Mouse (Mus musculus): ENCODE measurements at regions not wholly inside any gene's neighbourhood (a gene's known extent, or its start where the extent isn't known, plus 50 kb on each side); places are given as distances from the start of the nearest gene placed in this dataset.

- Histone ChIP-seq H3K4me3 (ENCODE audit: insufficient read depth in 1 of 2, low read depth in 1 of 2, low read length in 2 of 2, poor library complexity in 1 of 2, severe bottlenecking in 1 of 2) (no peak overlapping the region), H3K9me3 (ENCODE audit: control insufficient read depth, insufficient read depth, low read depth, low read length) (no peaks in the 10 kb centered on the region), H3K4me1 (ENCODE audit: control insufficient read depth in 2 of 2, insufficient read depth in 2 of 2, low read length in 2 of 2, poor library complexity in 1 of 2) (no peaks in the 10 kb centered on the region), H3K36me3 (ENCODE audit: control insufficient read depth, insufficient read depth, low read length, poor library complexity, severe bottlenecking) (no peaks in the 10 kb centered on the region), H3K27ac (ENCODE audit: insufficient read depth, low read depth, low read length, poor library complexity, severe bottlenecking) (no peak overlapping the region), H3K9ac (ENCODE audit: insufficient read depth, low read depth, low read length, poor library complexity, severe bottlenecking) (no peak overlapping the region)
- in situ Hi-C loops (cut with MboI; ENCODE audit: low sequenced_read_pairs in 2 of 2, unreplicated experiment in 2 of 2) = no loop called here
- no peak for DNase-seq (ENCODE audit: low read depth, low spot score)
- TF ChIP-seq MAFK (IDR thresholded peaks at IDR 0.05; ENCODE audit: insufficient read depth, low read depth, low read length) (no peak), HCFC1 (IDR thresholded peaks at IDR 0.05; ENCODE audit: borderline replicate concordance, insufficient read depth, low read length) (no peak), ZC3H11A (IDR thresholded peaks at IDR 0.05; ENCODE audit: borderline replicate concordance, low read depth, low read length) (no peak), ZNF384 (IDR thresholded peaks at IDR 0.05; ENCODE audit: low read depth, low read length) (no peak), CHD2 (IDR thresholded peaks at IDR 0.05; ENCODE audit: low read depth, low read length) (no peak)
Measured at GRCm38 (mm10) chr16:86855891-86856290, 498.1 kb upstream of the N6amt1 start.

GRCm38 (mm10) chr16:86855312-86855711 is 498.7 kb upstream of the N6amt1 start:
- DNase-seq (ENCODE audit: low read depth, low spot score) = no peak
- Histone ChIP-seq H3K4me1 (ENCODE audit: control insufficient read depth in 2 of 2, insufficient read depth in 2 of 2, low read length in 2 of 2, poor library complexity in 1 of 2) (no peaks in the 10 kb centered on the region), H3K9me3 (ENCODE audit: control insufficient read depth, insufficient read depth, low read depth, low read length) (no peaks in the 10 kb centered on the region), H3K9ac (ENCODE audit: insufficient read depth, low read depth, low read length, poor library complexity, severe bottlenecking) (no peak overlapping the region), H3K27ac (ENCODE audit: insufficient read depth, low read depth, low read length, poor library complexity, severe bottlenecking) (no peak overlapping the region), H3K4me3 (ENCODE audit: insufficient read depth in 1 of 2, low read depth in 1 of 2, low read length in 2 of 2, poor library complexity in 1 of 2, severe bottlenecking in 1 of 2) (no peak overlapping the region), H3K36me3 (ENCODE audit: control insufficient read depth, insufficient read depth, low read length, poor library complexity, severe bottlenecking) (no peaks in the 10 kb centered on the region)
- in situ Hi-C loops (cut with MboI; ENCODE audit: low sequenced_read_pairs in 2 of 2, unreplicated experiment in 2 of 2) = no loop called here
- TF ChIP-seq CHD2 (IDR thresholded peaks at IDR 0.05; ENCODE audit: low read depth, low read length) (no peak), MAFK (IDR thresholded peaks at IDR 0.05; ENCODE audit: insufficient read depth, low read depth, low read length) (no peak), ZC3H11A (IDR thresholded peaks at IDR 0.05; ENCODE audit: borderline replicate concordance, low read depth, low read length) (no peak), ZNF384 (IDR thresholded peaks at IDR 0.05; ENCODE audit: low read depth, low read length) (no peak), HCFC1 (IDR thresholded peaks at IDR 0.05; ENCODE audit: borderline replicate concordance, insufficient read depth, low read length) (no peak)

GRCm38 (mm10) chr16:86853398-86853797 is 500.6 kb upstream of the N6amt1 start:
- no peaks in the 10 kb centered on the region for H3K4me1 ChIP-seq (ENCODE audit: control insufficient read depth in 2 of 2, insufficient read depth in 2 of 2, low read length in 2 of 2, poor library complexity in 1 of 2)
- in situ Hi-C loops (cut with MboI; ENCODE audit: low sequenced_read_pairs in 2 of 2, unreplicated experiment in 2 of 2) = no loop called here
- DNase-seq (ENCODE audit: low read depth, low spot score) = no peak
- TF ChIP-seq MAFK (IDR thresholded peaks at IDR 0.05; ENCODE audit: insufficient read depth, low read depth, low read length) (no peak), ZC3H11A (IDR thresholded peaks at IDR 0.05; ENCODE audit: borderline replicate concordance, low read depth, low read length) (no peak)
- H3K4me3 ChIP-seq (ENCODE audit: insufficient read depth in 1 of 2, low read depth in 1 of 2, low read length in 2 of 2, poor library complexity in 1 of 2, severe bottlenecking in 1 of 2) = no peak overlapping the region
- H3K9ac ChIP-seq (ENCODE audit: insufficient read depth, low read depth, low read length, poor library complexity, severe bottlenecking) = no peak overlapping the region
- no peak overlapping the region for H3K27ac ChIP-seq (ENCODE audit: insufficient read depth, low read depth, low read length, poor library complexity, severe bottlenecking)
- H3K9me3 ChIP-seq (ENCODE audit: control insufficient read depth, insufficient read depth, low read depth, low read length) = no peaks in the 10 kb centered on the region
- no peaks in the 10 kb centered on the region for H3K36me3 ChIP-seq (ENCODE audit: control insufficient read depth, insufficient read depth, low read length, poor library complexity, severe bottlenecking)

- no peak overlapping the region for H3K9ac ChIP-seq (ENCODE audit: insufficient read depth, low read depth, low read length, poor library complexity, severe bottlenecking)
- H3K4me3 ChIP-seq (ENCODE audit: insufficient read depth in 1 of 2, low read depth in 1 of 2, low read length in 2 of 2, poor library complexity in 1 of 2, severe bottlenecking in 1 of 2) = no peak overlapping the region
- in situ Hi-C loops (cut with MboI; ENCODE audit: low sequenced_read_pairs in 2 of 2, unreplicated experiment in 2 of 2) = no loop called here
- H3K36me3 ChIP-seq (ENCODE audit: control insufficient read depth, insufficient read depth, low read length, poor library complexity, severe bottlenecking) = no peaks in the 10 kb centered on the region
- no peaks in the 10 kb centered on the region for H3K9me3 ChIP-seq (ENCODE audit: control insufficient read depth, insufficient read depth, low read depth, low read length)
- DNase-seq (ENCODE audit: low read depth, low spot score) = no peak
- no peaks in the 10 kb centered on the region for H3K4me1 ChIP-seq (ENCODE audit: control insufficient read depth in 2 of 2, insufficient read depth in 2 of 2, low read length in 2 of 2, poor library complexity in 1 of 2)
- H3K27ac ChIP-seq (ENCODE audit: insufficient read depth, low read depth, low read length, poor library complexity, severe bottlenecking) = no peak overlapping the region
- TF ChIP-seq MAFK (IDR thresholded peaks at IDR 0.05; ENCODE audit: insufficient read depth, low read depth, low read length) = no peak
Measured at GRCm38 (mm10) chr16:86838457-86839337, 515.3 kb upstream of the N6amt1 start.

- TF ChIP-seq HCFC1 (IDR thresholded peaks at IDR 0.05; ENCODE audit: borderline replicate concordance, insufficient read depth, low read length) = no peak
Measured at GRCm38 (mm10) chr16:86827645-86828044, 526.3 kb upstream of the N6amt1 start.

More at GRCm38 (mm10) chr16:86827645-86828044, 526.3 kb upstream of the N6amt1 start:
- Histone ChIP-seq H3K27ac (ENCODE audit: insufficient read depth, low read depth, low read length, poor library complexity, severe bottlenecking) (no peak overlapping the region), H3K9ac (ENCODE audit: insufficient read depth, low read depth, low read length, poor library complexity, severe bottlenecking) (no peak overlapping the region), H3K4me3 (ENCODE audit: insufficient read depth in 1 of 2, low read depth in 1 of 2, low read length in 2 of 2, poor library complexity in 1 of 2, severe bottlenecking in 1 of 2) (no peak overlapping the region), H3K36me3 (ENCODE audit: control insufficient read depth, insufficient read depth, low read length, poor library complexity, severe bottlenecking) (no peaks in the 10 kb centered on the region), H3K4me1 (ENCODE audit: control insufficient read depth in 2 of 2, insufficient read depth in 2 of 2, low read length in 2 of 2, poor library complexity in 1 of 2) (no peaks in the 10 kb centered on the region), H3K9me3 (ENCODE audit: control insufficient read depth, insufficient read depth, low read depth, low read length) (no peaks in the 10 kb centered on the region)
- DNase-seq (ENCODE audit: low read depth, low spot score) = no peak
- in situ Hi-C loops (cut with MboI; ENCODE audit: low sequenced_read_pairs in 2 of 2, unreplicated experiment in 2 of 2) = no loop called here

Data from ES-E14 (cell line).